Mouse (Mus musculus): ENCODE measurements around the gene Tmem203. TPM values are rescaled to one million over a fixed set of nuclear protein-coding genes. Genes with fewer than 3 reads are reported as not detected.

The Tmem203 gene
- polyA plus RNA-seq, 1 experiment from 2014 or later: 39.7 TPM

DNA sequence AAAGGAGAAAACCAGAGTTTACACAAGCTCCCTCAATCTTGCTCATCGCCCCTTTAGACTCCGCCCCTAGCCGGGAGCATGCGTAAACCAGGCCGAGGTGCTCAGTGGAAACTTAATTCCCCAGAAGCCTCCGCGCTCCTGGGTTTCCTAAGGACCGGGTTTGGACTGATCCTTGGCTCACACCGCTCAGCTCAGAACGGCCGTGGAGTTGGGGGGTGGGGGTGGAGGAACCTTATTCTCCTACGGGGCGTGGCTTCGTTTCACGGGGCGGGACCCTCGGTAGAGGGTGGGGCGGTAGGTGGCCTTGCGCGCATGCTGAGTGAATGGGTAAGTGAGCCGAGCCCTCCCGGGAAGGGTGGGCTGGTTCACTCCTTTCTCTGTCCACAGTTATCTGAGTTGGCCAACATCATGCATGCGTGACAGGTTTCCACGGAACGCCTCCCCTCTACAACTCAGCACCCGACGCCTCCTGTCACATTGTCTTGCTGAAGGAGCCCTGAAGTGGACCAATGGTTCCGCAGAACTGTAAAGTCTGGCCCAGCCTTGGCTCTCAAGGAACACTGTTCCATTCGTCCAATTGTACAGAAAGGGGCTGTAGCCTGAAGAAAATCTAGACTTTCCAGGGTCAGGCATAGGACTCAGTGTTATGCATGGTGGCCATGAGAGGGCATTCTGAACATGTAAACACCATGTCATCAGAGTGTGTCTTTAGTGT lies 14.4 kb upstream of the Tmem203 start:
- DNase-seq (ENCODE audit: low spot score) (peak; percentile 85), ATAC-seq (ENCODE audit: low FRiP score, low TSS enrichment) (peak; percentile 66)
- 1% methylated on average over 29 of the region's 29 CpGs for WGBS
- Histone ChIP-seq H3K9me3 (ENCODE audit: control insufficient read depth, low read length) (no peaks in the 10 kb centered on the region), H3K4me2 (replicated peaks; ENCODE audit: low read depth) (peak overlapping the region; percentile 78), H3K4me1 (replicated peaks; ENCODE audit: control insufficient read depth, insufficient read depth) (peaks cover 7% of the 10 kb centered on the region; the same call in 1 of the 2 replicates), H3K27me3 (ENCODE audit: control insufficient read depth, insufficient read depth, low read length) (no peaks in the 10 kb centered on the region), H3K36me3 (ENCODE audit: control insufficient read depth, insufficient read depth, low read length) (peaks cover 2% of the 10 kb centered on the region; the same call in 1 of the 2 replicates), H3K27ac (replicated peaks) (peak overlapping the region; percentile 91), H3K9ac (ENCODE audit: low read length) (peak overlapping the region; percentile 45; the same call in 1 of the 2 replicates), H3K4me3 (ENCODE audit: low read depth, low read length) (peak overlapping the region; percentile 23)
- TF ChIP-seq EP300 (optimal IDR thresholded peaks at IDR 0.05): no peak
- no peak for TF ChIP-seq CTCF (IDR thresholded peaks at IDR 0.05; ENCODE audit: low read depth)

DNA sequence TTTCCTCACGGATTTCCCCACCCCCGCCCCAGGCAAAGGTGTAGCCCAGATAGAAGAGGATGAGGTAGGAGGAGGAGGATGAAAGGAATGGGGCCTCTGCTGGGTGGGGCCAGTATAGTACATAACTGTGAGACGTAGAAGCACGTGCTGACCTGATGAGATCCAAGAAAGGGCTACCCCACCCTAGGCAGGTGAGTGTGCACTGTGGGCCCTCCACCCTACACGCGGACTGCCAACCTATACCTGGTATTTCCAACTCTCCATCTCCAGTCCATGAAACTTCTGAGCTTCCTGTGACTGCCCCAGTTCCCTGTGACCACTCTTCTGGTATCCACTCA lies 13.8 kb upstream of the Tmem203 start:
- peaks cover 7% of the 10 kb centered on the region; the same call in 1 of the 2 replicates for H3K4me1 ChIP-seq (replicated peaks; ENCODE audit: control insufficient read depth, insufficient read depth)
- peak overlapping the region; percentile 45; the same call in 1 of the 2 replicates for H3K4me3 ChIP-seq (ENCODE audit: low read depth, low read length)
- WGBS: 15% methylated on average over 6 of the region's 6 CpGs
- TF ChIP-seq EP300 (optimal IDR thresholded peaks at IDR 0.05) (no peak), CTCF (IDR thresholded peaks at IDR 0.05; ENCODE audit: low read depth) (no peak)
- peaks cover 2% of the 10 kb centered on the region; the same call in 1 of the 2 replicates for H3K36me3 ChIP-seq (ENCODE audit: control insufficient read depth, insufficient read depth, low read length)
- ATAC-seq (ENCODE audit: low FRiP score, low TSS enrichment) (peak; percentile 54), DNase-seq (ENCODE audit: low spot score) (peak; percentile 66)
- H3K4me2 ChIP-seq (replicated peaks; ENCODE audit: low read depth): peak overlapping the region; percentile 78
- peak overlapping the region; percentile 91 for H3K27ac ChIP-seq (replicated peaks)
- no peaks in the 10 kb centered on the region for H3K27me3 ChIP-seq (ENCODE audit: control insufficient read depth, insufficient read depth, low read length)
- H3K9me3 ChIP-seq (ENCODE audit: control insufficient read depth, low read length): no peaks in the 10 kb centered on the region
- peak overlapping the region; percentile 69; the same call in 1 of the 2 replicates for H3K9ac ChIP-seq (ENCODE audit: low read length)

DNA sequence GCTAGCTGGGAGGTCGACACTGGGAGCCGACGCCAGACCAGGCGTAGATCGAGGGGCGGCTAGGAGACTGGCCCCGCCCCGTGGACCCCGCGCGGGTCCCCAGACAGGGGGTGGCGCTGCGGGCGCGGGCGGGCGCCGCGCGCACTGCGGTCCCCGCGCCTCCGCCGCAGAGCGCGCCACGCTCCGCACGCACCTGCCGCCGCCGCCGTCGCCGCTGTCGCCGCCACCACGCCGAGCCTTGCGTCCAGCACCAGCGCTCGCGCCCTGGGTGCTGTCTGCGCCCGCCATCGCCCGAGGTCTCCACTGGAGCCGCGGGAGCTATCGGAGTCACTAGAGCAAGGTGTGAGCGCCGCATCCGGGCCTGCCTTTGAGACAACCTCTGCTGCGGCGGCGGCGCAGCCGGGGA lies 13.1 kb upstream of the Tmem203 start, which contains the start of the genes Rnf208 and Cysrt1:
TSS of gene Rnf208 (plus strand) at position 155 of the 406 bp plus-strand sequence.
TSS of gene Cysrt1 (minus strand) at position 352 of the 406 bp plus-strand sequence.
- DNase-seq (ENCODE audit: low spot score) (peak; percentile 56), ATAC-seq (ENCODE audit: low FRiP score, low TSS enrichment) (no peak)
- peak within 1 kb of the TSS; percentile 45 for H3K4me3 ChIP-seq (ENCODE audit: low read depth, low read length)
- peak within 1 kb of the TSS; percentile 78 for H3K4me2 ChIP-seq (replicated peaks; ENCODE audit: low read depth)
- WGBS: under 1% methylated on average over 38 of the region's 59 CpGs
- H3K9me3 ChIP-seq (ENCODE audit: control insufficient read depth, low read length): no peaks in the 10 kb centered on the region
- peaks cover 7% of the 10 kb centered on the region for H3K4me1 ChIP-seq (replicated peaks; ENCODE audit: control insufficient read depth, insufficient read depth)
- H3K27me3 ChIP-seq (ENCODE audit: control insufficient read depth, insufficient read depth, low read length): no peaks in the 10 kb centered on the region
- peaks cover 2% of the 10 kb centered on the region; the same call in 1 of the 2 replicates for H3K36me3 ChIP-seq (ENCODE audit: control insufficient read depth, insufficient read depth, low read length)
- H3K27ac ChIP-seq (replicated peaks): peak within 1 kb of the TSS; percentile 91
- TF ChIP-seq CTCF (IDR thresholded peaks at IDR 0.05; ENCODE audit: low read depth): no peak
- TF ChIP-seq EP300 (optimal IDR thresholded peaks at IDR 0.05): no peak
- H3K9ac ChIP-seq (ENCODE audit: low read length): peak within 1 kb of the TSS; percentile 69

DNA sequence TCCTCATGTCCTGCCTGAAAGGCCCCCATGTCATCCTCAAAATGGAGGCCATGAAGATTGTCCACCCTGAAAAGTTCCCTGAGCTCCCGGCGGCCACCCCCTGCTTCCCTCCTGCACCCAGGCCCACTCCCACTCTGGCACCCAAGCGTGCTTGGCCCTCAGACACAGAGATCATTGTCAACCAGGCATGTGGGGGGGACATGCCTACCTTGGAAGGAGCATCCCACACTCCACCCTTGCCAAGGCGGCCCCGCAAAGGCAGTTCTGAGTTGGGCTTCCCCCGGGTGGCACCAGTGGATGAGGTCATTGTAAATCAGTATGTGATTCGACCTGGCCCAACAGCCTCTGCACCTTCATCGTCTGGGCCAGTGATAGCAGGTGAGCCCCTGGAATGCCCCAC lies 11.9 kb upstream of the Tmem203 start:
- H3K27ac ChIP-seq (replicated peaks): no peak overlapping the region
- H3K4me3 ChIP-seq (ENCODE audit: low read depth, low read length): no peak overlapping the region
- H3K9me3 ChIP-seq (ENCODE audit: control insufficient read depth, low read length): no peaks in the 10 kb centered on the region
- TF ChIP-seq CTCF (IDR thresholded peaks at IDR 0.05; ENCODE audit: low read depth) (no peak), EP300 (optimal IDR thresholded peaks at IDR 0.05) (no peak)
- no peaks in the 10 kb centered on the region for H3K27me3 ChIP-seq (ENCODE audit: control insufficient read depth, insufficient read depth, low read length)
- H3K4me1 ChIP-seq (replicated peaks; ENCODE audit: control insufficient read depth, insufficient read depth): peaks cover 7% of the 10 kb centered on the region
- H3K4me2 ChIP-seq (replicated peaks; ENCODE audit: low read depth): no peak overlapping the region
- no peak overlapping the region for H3K9ac ChIP-seq (ENCODE audit: low read length)
- ATAC-seq (ENCODE audit: low FRiP score, low TSS enrichment): no peak
- no peak for DNase-seq (ENCODE audit: low spot score)
- WGBS: 70% methylated on average over 8 of the region's 8 CpGs
- peaks cover 7% of the 10 kb centered on the region; the same call in 1 of the 2 replicates for H3K36me3 ChIP-seq (ENCODE audit: control insufficient read depth, insufficient read depth, low read length)

DNA sequence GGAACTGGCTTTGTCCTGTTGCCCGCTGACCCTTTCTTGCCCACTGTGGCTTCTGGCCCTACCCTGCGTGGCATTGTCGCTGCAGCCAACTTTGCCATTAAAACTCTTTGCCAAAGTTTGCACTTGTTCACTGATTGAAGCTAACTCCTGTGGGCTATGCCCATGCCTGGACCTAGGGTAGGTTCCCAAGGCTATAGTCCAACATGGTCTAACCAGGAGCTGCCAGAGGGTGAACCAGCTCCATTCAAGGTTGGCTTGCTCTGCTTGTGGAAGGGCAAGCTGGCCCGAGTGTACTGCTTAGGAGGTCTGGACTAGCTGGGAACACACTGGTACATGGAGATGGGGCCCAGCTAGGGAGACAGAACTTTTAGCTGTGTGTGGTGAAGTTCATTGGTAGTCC lies 11.1 kb upstream of the Tmem203 start:
- no peak for DNase-seq (ENCODE audit: low spot score)
- Histone ChIP-seq H3K36me3 (ENCODE audit: control insufficient read depth, insufficient read depth, low read length) (peaks cover 8% of the 10 kb centered on the region; the same call in 1 of the 2 replicates), H3K4me2 (replicated peaks; ENCODE audit: low read depth) (no peak overlapping the region), H3K4me1 (replicated peaks; ENCODE audit: control insufficient read depth, insufficient read depth) (peaks cover 7% of the 10 kb centered on the region), H3K27ac (replicated peaks) (no peak overlapping the region), H3K9ac (ENCODE audit: low read length) (no peak overlapping the region), H3K4me3 (ENCODE audit: low read depth, low read length) (no peak overlapping the region), H3K9me3 (ENCODE audit: control insufficient read depth, low read length) (no peaks in the 10 kb centered on the region), H3K27me3 (ENCODE audit: control insufficient read depth, insufficient read depth, low read length) (no peaks in the 10 kb centered on the region)
- ATAC-seq (ENCODE audit: low FRiP score, low TSS enrichment): no peak
- TF ChIP-seq CTCF (IDR thresholded peaks at IDR 0.05; ENCODE audit: low read depth) (no peak), EP300 (optimal IDR thresholded peaks at IDR 0.05) (no peak)
- 86% methylated on average over 4 of the region's 4 CpGs for WGBS
